Mouse (Mus musculus): ENCODE measurements around the gene Taok3. TPM values are rescaled to one million over a fixed set of nuclear protein-coding genes. Genes with fewer than 3 reads are reported as not detected.

The Taok3 gene
- polyA plus RNA-seq, 1 experiment from 2014 or later = 47.0 TPM

DNA sequence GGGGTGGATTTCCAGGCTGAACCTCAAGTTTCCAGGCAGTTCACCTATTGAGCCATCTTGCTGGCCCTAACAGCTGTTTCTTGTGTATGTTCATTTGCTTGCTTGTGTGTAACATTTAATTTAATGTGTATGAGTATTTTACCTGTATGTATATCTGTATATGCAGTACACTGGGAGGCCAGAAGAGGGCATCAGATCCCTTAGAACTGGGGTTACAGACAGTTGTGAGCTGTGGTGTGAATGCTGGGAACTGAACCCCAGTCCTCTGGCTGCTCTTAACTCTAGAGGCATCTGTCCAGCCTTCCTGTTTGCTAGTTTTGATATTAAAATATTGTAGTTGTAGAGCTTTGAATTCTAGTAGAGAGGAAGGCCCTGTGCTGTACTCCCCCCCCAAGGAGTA is 33.0 kb downstream of the Taok3 start:
- H3K27me3 ChIP-seq = no peaks in the 10 kb centered on the region
- H3K4me1 ChIP-seq (replicated peaks) = no peaks in the 10 kb centered on the region
- no peaks in the 10 kb centered on the region for H3K9me3 ChIP-seq
- H3K4me2 ChIP-seq = no peak overlapping the region
- no peaks in the 10 kb centered on the region for H3K36me3 ChIP-seq
- no peak overlapping the region for H3K27ac ChIP-seq
- H3K9ac ChIP-seq = no peak overlapping the region
- H3K4me3 ChIP-seq = no peak overlapping the region
- no peak for ATAC-seq (ENCODE audit: low FRiP score)

GRCm38 (mm10) chr5:117153527-117154091 is 33.7 kb downstream of the Taok3 start:
- ATAC-seq (ENCODE audit: low FRiP score) = no peak

DNA sequence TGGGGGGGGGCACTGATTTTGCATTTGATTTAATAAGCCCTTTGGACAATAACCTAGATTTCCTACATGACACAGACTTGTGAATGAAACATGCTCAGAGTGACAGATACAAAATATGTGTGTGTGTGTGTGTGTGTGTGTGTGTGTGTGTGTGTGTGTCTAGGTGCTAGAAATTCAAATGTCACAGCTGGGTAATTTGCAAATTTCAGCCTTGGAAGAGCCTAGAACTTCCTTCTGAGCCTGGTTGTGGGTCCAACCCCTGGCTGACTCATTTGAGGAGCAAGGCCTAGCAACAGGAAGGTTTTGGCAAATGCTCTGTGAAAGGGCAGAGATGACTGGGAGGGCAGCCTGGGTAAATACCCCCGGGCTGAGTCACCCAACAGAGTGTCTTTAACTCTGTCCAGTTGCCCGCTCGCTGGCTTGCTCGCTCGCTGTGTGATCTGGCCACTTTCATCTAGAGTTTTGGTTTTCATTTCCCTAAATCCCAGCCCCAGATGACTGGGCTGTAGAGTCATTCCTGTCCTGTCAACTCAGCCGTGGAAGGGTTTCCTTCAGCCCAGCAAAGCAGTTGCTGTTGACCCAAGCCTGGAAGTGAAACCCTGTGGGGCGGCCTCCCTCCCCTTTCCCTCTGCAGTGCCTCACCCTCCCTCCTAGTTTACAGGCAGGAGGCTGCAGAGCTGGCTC is 38.5 kb downstream of the Taok3 start:
- Histone ChIP-seq H3K9me3 (no peaks in the 10 kb centered on the region), H3K9ac (no peak overlapping the region), H3K4me2 (no peak overlapping the region), H3K36me3 (no peaks in the 10 kb centered on the region; the same call in 1 of the 2 replicates), H3K27ac (no peak overlapping the region), H3K27me3 (no peaks in the 10 kb centered on the region), H3K4me1 (replicated peaks) (no peaks in the 10 kb centered on the region), H3K4me3 (no peak overlapping the region)
- no peak for ATAC-seq (ENCODE audit: low FRiP score)
- WGBS = 87% methylated on average over 7 of the region's 7 CpGs

More at GRCm38 (mm10) chr5:117153527-117154091, 33.7 kb downstream of the Taok3 start:
- Histone ChIP-seq H3K4me3 (no peak overlapping the region), H3K27me3 (no peaks in the 10 kb centered on the region), H3K9me3 (no peaks in the 10 kb centered on the region), H3K9ac (no peak overlapping the region), H3K4me1 (replicated peaks) (no peaks in the 10 kb centered on the region), H3K36me3 (no peaks in the 10 kb centered on the region), H3K4me2 (no peak overlapping the region), H3K27ac (no peak overlapping the region)
- 77% methylated on average over 15 of the region's 15 CpGs for WGBS

GRCm38 (mm10) chr5:117159326-117159725 is 39.4 kb downstream of the Taok3 start:
- Histone ChIP-seq H3K9ac (no peak overlapping the region), H3K4me3 (no peak overlapping the region), H3K27me3 (no peaks in the 10 kb centered on the region), H3K4me1 (replicated peaks) (no peaks in the 10 kb centered on the region), H3K27ac (no peak overlapping the region; the same call in 1 of the 2 replicates), H3K9me3 (no peaks in the 10 kb centered on the region), H3K4me2 (no peak overlapping the region), H3K36me3 (no peaks in the 10 kb centered on the region; the same call in 1 of the 2 replicates)
- no peak for ATAC-seq (ENCODE audit: low FRiP score)
- 70% methylated on average over 8 of the region's 8 CpGs for WGBS

DNA sequence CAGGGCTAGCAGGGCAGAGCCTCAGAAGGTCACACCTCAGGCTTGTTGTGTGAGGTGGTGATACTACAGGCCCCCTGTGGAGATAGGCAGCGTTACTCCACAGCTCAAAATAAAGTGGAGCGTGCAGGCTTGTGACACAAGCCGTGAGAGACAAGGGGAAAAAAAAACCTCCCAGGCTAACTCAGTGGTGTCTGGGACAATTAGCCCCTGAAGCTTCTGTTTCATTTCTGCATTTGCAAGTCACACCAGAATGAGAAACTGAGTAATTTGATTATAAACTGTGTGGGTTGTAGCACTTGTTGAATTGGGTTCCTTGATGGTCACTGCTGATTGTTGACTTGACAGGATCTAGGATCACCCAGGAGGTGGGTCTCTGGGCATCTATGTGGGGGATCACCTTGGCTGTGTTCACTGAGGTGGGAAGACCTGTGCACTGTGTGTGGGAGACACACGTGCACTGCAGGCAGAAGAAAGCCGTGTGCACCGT is 39.9 kb downstream of the Taok3 start:
- Histone ChIP-seq H3K9me3 (no peaks in the 10 kb centered on the region), H3K9ac (no peak overlapping the region), H3K27me3 (no peaks in the 10 kb centered on the region), H3K4me3 (no peak overlapping the region), H3K4me1 (replicated peaks) (no peaks in the 10 kb centered on the region), H3K4me2 (no peak overlapping the region), H3K36me3 (no peaks in the 10 kb centered on the region; the same call in 1 of the 2 replicates), H3K27ac (no peak overlapping the region)
- 54% methylated on average over 6 of the region's 6 CpGs for WGBS
- no peak for ATAC-seq (ENCODE audit: low FRiP score)

- Histone ChIP-seq H3K36me3 (no peaks in the 10 kb centered on the region; the same call in 1 of the 2 replicates), H3K27me3 (no peaks in the 10 kb centered on the region), H3K4me1 (replicated peaks) (no peaks in the 10 kb centered on the region), H3K9me3 (no peaks in the 10 kb centered on the region), H3K4me3 (no peak overlapping the region), H3K27ac (no peak overlapping the region), H3K9ac (no peak overlapping the region), H3K4me2 (no peak overlapping the region)
- ATAC-seq (ENCODE audit: low FRiP score) = no peak
- 76% methylated on average over 10 of the region's 10 CpGs for WGBS
Measured at GRCm38 (mm10) chr5:117160499-117160898, 40.6 kb downstream of the Taok3 start.

DNA sequence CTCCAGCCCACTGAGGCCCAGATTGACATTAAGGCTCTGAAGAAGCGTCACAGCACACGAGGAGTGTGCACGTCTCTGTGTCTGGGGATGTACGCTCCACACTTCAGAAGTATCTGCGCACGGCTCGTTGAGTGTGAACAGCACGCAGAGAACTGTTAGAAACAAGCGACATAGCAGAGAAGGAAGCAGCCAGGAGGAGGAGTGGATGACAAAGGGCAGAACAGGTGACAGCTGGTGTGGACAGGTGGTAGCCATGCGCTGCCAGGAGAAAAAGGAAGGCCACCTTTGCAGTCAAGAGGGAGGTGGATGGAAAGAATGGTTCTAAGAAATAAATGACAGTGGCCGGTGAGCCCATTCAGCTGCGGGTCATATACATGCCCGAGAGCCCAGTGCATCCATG is 43.9 kb downstream of the Taok3 start:
- WGBS = 93% methylated on average over 13 of the region's 13 CpGs
- Histone ChIP-seq H3K27me3 (no peaks in the 10 kb centered on the region), H3K9ac (no peak overlapping the region), H3K4me2 (no peak overlapping the region), H3K4me1 (replicated peaks) (no peaks in the 10 kb centered on the region), H3K27ac (no peak overlapping the region), H3K36me3 (no peaks in the 10 kb centered on the region; the same call in 1 of the 2 replicates), H3K4me3 (no peak overlapping the region), H3K9me3 (no peaks in the 10 kb centered on the region)
- no peak for ATAC-seq (ENCODE audit: low FRiP score)

- no peak overlapping the region for H3K9ac ChIP-seq
- H3K4me3 ChIP-seq = no peak overlapping the region
- no peaks in the 10 kb centered on the region for H3K9me3 ChIP-seq
- no peaks in the 10 kb centered on the region; the same call in 1 of the 2 replicates for H3K36me3 ChIP-seq
- WGBS = 98% methylated on average over 5 of the region's 5 CpGs
- no peaks in the 10 kb centered on the region for H3K27me3 ChIP-seq
- H3K4me1 ChIP-seq (replicated peaks) = no peaks in the 10 kb centered on the region
- no peak overlapping the region for H3K27ac ChIP-seq
- ATAC-seq (ENCODE audit: low FRiP score) = no peak
- no peak overlapping the region for H3K4me2 ChIP-seq
Measured at GRCm38 (mm10) chr5:117164516-117164915, 44.6 kb downstream of the Taok3 start.

DNA sequence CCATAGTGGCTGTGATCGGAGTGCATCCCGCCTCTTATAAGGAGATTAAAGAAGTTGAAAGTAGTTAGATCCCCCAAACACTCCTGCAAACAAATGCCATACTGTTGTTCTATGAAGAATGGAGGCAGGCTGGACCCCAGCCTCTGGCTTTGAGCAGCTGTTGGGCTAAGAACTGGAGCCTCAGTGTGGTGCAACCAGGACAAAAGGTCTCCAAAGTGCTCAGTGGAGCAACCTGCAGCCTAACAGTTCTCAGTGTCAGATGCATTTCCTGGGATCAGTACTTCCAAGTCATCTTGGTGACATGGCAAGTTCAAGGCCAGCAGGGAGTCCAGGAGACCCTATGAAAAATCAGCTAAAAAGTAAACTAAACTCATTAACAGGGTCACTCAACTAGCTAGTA is 45.0 kb downstream of the Taok3 start:
- ATAC-seq (ENCODE audit: low FRiP score) = no peak
- 90% methylated on average over 2 of the region's 2 CpGs for WGBS

DNA sequence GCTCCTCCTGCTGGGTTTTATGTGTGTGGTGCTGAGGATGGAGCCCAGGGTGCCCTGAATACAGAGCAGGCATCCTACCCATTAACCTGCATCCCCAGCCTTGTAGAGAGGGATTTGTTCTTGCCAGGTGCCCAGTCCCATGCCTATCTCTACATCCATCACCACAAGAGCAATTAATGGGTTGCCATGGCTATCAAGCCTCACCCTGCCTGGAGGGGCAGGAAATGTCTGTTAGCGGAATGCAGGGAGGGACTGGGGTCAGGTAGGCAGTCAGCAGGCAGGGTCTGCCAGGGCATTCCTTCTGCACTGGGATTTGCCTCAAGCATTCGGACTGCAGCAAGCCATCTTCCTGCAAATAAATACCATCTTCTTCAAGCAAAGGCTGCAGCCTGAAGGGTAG is 46.0 kb downstream of the Taok3 start:
- H3K36me3 ChIP-seq = no peaks in the 10 kb centered on the region
- H3K27ac ChIP-seq = no peak overlapping the region
- no peak overlapping the region for H3K4me2 ChIP-seq
- no peak for ATAC-seq (ENCODE audit: low FRiP score)
- H3K4me1 ChIP-seq (replicated peaks) = no peaks in the 10 kb centered on the region
- 86% methylated on average over 2 of the region's 2 CpGs for WGBS
- no peak overlapping the region for H3K4me3 ChIP-seq
- H3K27me3 ChIP-seq = no peaks in the 10 kb centered on the region
- H3K9me3 ChIP-seq = no peaks in the 10 kb centered on the region
- H3K9ac ChIP-seq = no peak overlapping the region

More for the DNA sequence above, 45.0 kb downstream of the Taok3 start:
- Histone ChIP-seq H3K4me1 (replicated peaks) (no peaks in the 10 kb centered on the region), H3K4me3 (no peak overlapping the region), H3K4me2 (no peak overlapping the region), H3K9me3 (no peaks in the 10 kb centered on the region), H3K9ac (no peak overlapping the region), H3K27ac (no peak overlapping the region), H3K36me3 (no peaks in the 10 kb centered on the region; the same call in 1 of the 2 replicates), H3K27me3 (no peaks in the 10 kb centered on the region)

GRCm38 (mm10) chr5:117166811-117167365 is 47.0 kb downstream of the Taok3 start:
- WGBS = 89% methylated on average over 11 of the region's 11 CpGs
- no peak overlapping the region for H3K27ac ChIP-seq
- no peaks in the 10 kb centered on the region for H3K9me3 ChIP-seq
- no peak overlapping the region for H3K4me2 ChIP-seq
- no peak overlapping the region for H3K9ac ChIP-seq
- no peak overlapping the region for H3K4me3 ChIP-seq
- no peaks in the 10 kb centered on the region for H3K4me1 ChIP-seq (replicated peaks)
- H3K36me3 ChIP-seq = no peaks in the 10 kb centered on the region
- no peaks in the 10 kb centered on the region for H3K27me3 ChIP-seq
- no peak for ATAC-seq (ENCODE audit: low FRiP score)

DNA sequence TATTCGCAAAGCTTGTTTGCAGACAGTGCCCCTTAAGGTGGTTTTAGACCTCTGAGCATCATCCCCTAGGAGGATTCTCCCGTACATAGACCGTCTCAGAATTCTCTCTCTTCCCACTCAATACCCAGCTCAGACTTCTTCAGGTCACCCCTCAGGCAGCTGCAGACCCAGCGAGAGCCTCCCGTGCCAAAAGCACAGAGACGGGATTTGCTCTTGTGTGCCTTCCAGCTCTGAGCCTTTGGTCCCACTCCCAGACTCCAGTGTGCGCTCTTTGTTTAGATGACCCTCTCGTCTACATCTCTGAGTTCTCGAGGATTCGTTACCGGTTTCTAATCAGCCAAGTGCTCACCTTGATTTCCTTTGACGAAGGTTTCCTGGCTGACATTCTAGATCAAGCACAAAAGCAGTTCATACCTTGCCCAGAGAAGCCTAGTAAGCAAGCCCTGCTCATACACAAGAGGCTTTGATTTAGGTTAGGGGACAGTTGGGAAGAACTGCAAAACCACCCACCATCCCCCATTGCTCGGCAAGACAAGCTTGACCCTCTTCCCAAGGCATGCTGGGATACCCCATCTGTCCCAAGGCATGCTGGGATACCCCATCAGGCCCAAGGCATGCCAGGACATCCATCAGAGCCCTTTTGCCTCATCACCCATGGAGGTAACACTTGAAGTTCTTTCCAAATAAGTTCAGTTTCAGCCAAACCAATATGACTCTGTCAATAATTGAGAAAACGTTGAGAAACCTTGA is 48.6 kb downstream of the Taok3 start:
- Histone ChIP-seq H3K4me1 (replicated peaks) (no peaks in the 10 kb centered on the region), H3K27ac (no peak overlapping the region), H3K4me2 (no peak overlapping the region), H3K4me3 (no peak overlapping the region), H3K36me3 (no peaks in the 10 kb centered on the region), H3K9me3 (no peaks in the 10 kb centered on the region), H3K9ac (no peak overlapping the region), H3K27me3 (no peaks in the 10 kb centered on the region)
- no peak for ATAC-seq (ENCODE audit: low FRiP score)
- WGBS = 92% methylated on average over 14 of the region's 14 CpGs

Measured in hindbrain, embryonic 13.5 days (tissue).